Mouse (Mus musculus) midbrain, embryonic 12.5 days (tissue): ENCODE measurements around the gene Gm20835. TPM values are rescaled to one million over a fixed set of nuclear protein-coding genes. Genes with fewer than 3 reads are reported as not detected.
"Not testable (repeated sequence)": the region's sequence is repeated elsewhere in the genome, so short reads cannot be mapped to it uniquely, and the experiment has no call there.

Source experiments
- ATAC-seq: fragments of 200-750 bp; cut with Nextera tagmentation; 2 replicates; pipeline ENCODE4 v1.8.0; 2017; ENCODE audit warnings: low read depth, moderate TSS enrichment, moderate library complexity; ENCODE audit not compliant: low FRiP score
- H3K27ac ChIP-seq: fragments of 300-500 bp; sonication (generic); replicated peaks from 2 replicates; pipeline ENCODE4 v1.5.1; 2016; ENCODE audit warnings: mild to moderate bottlenecking
- H3K27me3 ChIP-seq: fragments of 300-500 bp; sonication (generic); 2 replicates; pipeline ENCODE4 v1.6.1; 2016; ENCODE audit warnings: mild to moderate bottlenecking
- H3K36me3 ChIP-seq: fragments of 300-500 bp; sonication (generic); 2 replicates; pipeline ENCODE4 v1.6.1; 2016
- H3K4me1 ChIP-seq: fragments of 300-500 bp; sonication (generic); 2 replicates; pipeline ENCODE4 v1.6.1; 2016
- H3K4me2 ChIP-seq: fragments of 300-500 bp; sonication (generic); replicated peaks from 2 replicates; pipeline ENCODE4 v1.6.1; 2016; ENCODE audit warnings: mild to moderate bottlenecking, moderate library complexity
- H3K4me3 ChIP-seq: fragments of 300-500 bp; sonication (generic); 2 replicates; pipeline ENCODE4 v1.5.1; 2016; ENCODE audit warnings: mild to moderate bottlenecking
- H3K9ac ChIP-seq: fragments of 300-500 bp; sonication (generic); replicated peaks from 2 replicates; pipeline ENCODE4 v1.6.1; 2016; ENCODE audit warnings: mild to moderate bottlenecking, moderate library complexity
- H3K9me3 ChIP-seq: fragments of 300-500 bp; sonication (generic); 2 replicates; pipeline ENCODE4 v1.6.1; 2016; ENCODE audit warnings: mild to moderate bottlenecking
- WGBS: fragments of 180-500 bp; shearing (Covaris S2); methylation state at CpG from one replicate; pipeline ENCODE4 v1.1.7; 2016; 5-methylcytosine and 5-hydroxymethylcytosine counted together
- polyA plus RNA-seq: library from polyadenylated mRNA; unstranded; fragments of >200 nt; fragmentation: Nextera tagmentation; extraction: Ambion mirVana; gene quantifications from 2 replicates; pipeline ENCODE4 v1.2.1, GENCODE M21; 2016

Gene Gm20835
- not detected in 2 replicates for polyA plus RNA-seq

GRCm38 (mm10) chrY:36735190-36735589 is at the start of gene Gm20835:
Gm20835 (minus strand) TSS chrY:36735290.
- H3K4me1 ChIP-seq, H3K4me2 ChIP-seq, H3K27me3 ChIP-seq, ATAC-seq, H3K4me3 ChIP-seq, H3K9ac ChIP-seq, H3K9me3 ChIP-seq, H3K36me3 ChIP-seq, H3K27ac ChIP-seq: not testable (repeated sequence)
- WGBS, result no CpG with 5 or more reads among the region's 6 CpGs
